Mouse (Mus musculus) T-helper 17 cell (primary cell): ENCODE data around the gene Scai.

Source experiments
- in situ Hi-C, 2 experiments: fragments of 300-600 bp; cut with MboI, MseI; formaldehyde crosslinking; loops; 1 replicate in 1 of 2; 2 replicates in 1 of 2; pipeline ENCODE4 v1.15.1; 2025; ENCODE audit warnings: high pct_unique_total_duplicates in 2 of 2

Scai gene

GRCm38 (mm10) chr2:39190561-39191056, at the start of gene Scai:
Gene Scai, minus strand, starts transcription at chr2:39190734.
- in situ Hi-C loops: no loop called here

DNA sequence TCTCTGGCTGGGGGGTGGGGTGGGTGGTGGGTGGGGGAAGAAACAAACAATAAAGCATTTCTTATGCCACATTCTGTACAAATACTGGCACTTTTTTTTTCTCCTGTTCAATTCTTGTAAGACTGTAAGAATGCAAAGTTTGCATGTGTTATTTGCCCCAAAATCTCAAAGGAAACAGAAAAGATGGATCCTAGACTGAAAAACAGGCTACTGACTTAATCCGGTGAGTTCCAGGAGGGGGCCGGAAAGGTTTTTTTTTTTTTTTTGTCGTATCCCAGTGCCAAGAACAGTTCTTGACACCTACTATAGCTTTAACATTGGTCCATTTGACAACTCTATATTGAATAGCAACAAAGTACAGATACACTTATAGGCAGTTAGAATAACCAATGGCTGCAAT, 36.2 kb upstream of the Scai start:
- in situ Hi-C loops: loop anchor here in 1 of 2 experiments (10.0 kb wide), 1 partner anchor 1782 kb away; the partner anchor contains the start of genes Rabgap1, Zbtb26 and Zbtb6

DNA sequence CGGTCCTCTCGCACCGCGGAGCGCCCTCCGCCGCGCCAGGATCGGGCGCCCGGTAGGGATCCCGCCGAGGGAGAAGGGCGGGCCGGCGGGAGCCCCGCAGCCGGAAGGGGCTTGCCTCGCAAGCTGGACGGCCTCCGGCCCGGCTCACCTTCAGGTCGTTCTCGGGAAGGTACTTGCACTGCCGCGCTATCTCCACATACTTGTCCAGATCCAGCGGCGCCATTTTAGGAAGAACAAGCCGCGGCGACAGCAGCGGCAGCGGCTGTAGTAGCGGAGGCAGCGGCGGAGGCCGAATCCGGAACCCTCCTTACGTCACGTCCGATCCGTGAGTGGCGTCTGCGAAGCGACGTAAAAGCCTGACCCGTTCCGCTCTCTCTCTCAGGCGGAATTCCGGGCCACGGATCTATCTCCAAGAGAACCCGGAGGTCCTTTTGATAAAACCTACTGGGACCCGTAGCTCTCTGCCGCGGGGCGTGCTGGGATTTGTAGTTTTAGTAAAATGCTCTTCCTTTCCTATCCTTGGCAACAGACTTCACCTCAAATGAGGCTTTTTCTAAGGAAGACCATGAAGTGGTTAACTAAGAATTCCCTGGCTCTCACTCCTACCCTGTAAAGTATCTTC, 35.6 kb upstream of the Scai start, which contains the start of gene Ppp6c:
TSS of gene Ppp6c (minus strand) at position 433 of the 622 bp plus-strand sequence.
- in situ Hi-C loops: loop anchor here in 1 of 2 experiments (10.0 kb wide), 1 partner anchor 1781 kb away; the partner anchor contains the start of genes Rabgap1, Zbtb26 and Zbtb6

DNA sequence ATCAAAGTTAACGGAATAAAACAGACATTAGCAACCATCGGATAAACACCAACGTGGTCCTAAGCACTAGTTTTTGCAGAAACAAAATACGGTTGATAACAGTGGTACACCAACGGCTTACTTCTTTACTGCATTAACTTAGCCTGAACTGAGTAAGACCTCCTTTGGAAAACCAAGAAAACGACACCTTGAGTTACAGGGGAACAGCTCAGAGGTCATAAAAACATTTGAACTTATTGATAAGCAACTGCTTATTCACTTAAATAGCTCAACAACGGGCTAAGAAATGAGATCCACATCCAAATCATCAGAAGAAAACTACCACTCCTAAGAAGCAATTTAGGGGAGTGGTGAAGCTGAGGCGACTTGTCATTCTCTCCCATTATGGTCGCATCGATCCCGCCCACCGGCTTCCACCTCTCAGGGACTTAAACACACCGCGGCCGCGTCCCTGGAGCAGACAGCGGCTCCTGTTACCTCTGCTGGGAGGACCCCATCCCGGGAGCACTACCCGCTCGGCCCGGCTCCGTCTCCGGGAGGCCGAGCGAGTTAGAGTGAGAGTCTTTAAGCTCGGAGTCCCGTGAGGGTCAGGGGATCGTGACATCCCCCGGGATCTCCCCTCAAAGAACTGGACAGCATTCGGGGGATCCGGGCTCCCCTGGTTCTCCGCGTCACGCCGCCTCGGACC, 34.9 kb upstream of the Scai start:
- in situ Hi-C loops: loop anchor here in 1 of 2 experiments (10.0 kb wide), 1 partner anchor 1781 kb away; the partner anchor contains the start of genes Rabgap1, Zbtb26 and Zbtb6

DNA sequence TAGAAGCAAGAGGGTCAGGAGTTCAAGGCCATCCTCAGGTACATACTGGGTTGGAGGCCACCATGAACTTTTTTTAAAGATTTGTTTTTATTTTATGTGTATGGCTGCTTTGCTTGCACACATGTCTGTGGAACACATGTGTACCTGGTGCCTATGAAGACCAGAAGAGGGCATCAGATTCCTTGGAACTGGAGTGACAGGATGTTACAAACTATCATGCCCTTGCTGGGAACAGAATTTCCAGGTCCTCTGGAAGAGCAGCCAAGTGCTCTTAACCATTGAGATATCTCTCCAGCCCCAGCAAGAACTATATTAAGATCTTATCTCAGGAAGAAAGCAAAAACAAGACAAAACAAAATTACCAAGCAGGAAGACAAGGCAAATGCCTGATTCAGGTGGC, 34.1 kb upstream of the Scai start:
- in situ Hi-C loops: loop anchor here in 1 of 2 experiments (10.0 to 25.0 kb wide), 2 partner anchors 1780 to 1862 kb away; partner anchors contain the start of genes Pdcl, Rabgap1, Zbtb26 and Zbtb6

GRCm38 (mm10) chr2:39220010-39220409, 29.5 kb upstream of the Scai start:
- in situ Hi-C loops: loop anchor here in 1 of 2 experiments (10.0 to 25.0 kb wide), 2 partner anchors 1775 to 1858 kb away; partner anchors contain the start of genes Pdcl, Rabgap1, Zbtb26 and Zbtb6

DNA sequence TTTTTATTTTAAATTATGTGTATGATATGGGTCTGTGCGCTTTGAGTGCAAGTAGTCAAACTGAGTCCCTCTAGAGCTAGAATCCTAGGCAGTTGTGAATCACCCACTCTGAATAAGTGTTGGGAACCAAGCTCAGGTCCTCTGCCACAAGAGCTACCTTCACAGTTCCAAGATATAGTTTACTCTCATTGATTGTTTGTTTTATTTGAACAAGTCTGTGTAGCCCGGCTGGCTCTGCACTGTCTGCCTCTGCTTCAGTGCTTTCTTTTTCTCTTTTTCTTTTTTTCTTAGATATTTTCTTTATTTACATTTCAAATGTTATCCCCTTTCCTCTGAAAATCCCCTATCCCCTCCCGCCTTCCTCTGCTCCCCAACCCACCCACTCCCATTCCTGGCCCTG, 28.5 kb upstream of the Scai start:
- in situ Hi-C loops: loop anchor here in 1 of 2 experiments (25.0 kb wide), 1 partner anchor 1857 kb away; the partner anchor contains the start of gene Pdcl

DNA sequence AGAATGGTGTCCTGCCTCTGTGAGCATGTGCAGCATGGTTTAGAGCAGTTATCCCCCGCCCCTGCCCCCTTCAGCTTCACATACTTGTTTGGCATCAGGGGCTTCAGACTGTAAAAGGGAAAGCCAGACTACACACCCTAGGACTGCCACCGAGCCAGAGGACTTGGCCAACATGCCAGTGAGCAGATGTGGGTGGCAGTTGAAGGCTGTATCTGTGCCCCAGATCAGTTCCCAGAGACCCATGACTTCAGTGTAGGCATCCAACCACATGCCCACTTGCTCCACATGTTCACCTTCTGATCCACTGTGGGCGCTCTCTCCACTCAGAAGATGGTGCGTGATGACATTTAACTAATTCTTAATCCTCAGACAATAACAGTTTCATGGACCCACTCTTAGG, 26.6 kb upstream of the Scai start:
- in situ Hi-C loops: loop anchor here in 1 of 2 experiments (25.0 kb wide), 1 partner anchor 1855 kb away; the partner anchor contains the start of gene Pdcl

DNA sequence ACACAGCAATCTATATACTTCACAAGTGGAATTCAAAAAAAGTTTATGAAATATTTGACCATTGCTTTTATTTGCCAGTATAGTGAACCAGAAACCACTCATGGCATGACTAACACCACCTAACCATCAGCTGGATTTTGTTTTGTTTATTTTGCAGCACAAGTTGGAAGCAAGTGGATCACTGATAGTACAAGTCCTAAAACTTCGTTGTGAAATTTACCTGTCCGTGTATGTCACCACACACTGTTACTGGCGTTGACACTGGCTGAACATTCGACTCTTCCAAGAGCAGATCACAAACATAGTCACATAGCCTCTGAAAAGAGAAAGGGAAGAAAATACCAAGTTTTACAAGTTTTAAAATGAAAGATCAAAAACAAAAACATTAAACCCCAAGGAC, 20.2 kb upstream of the Scai start:
- in situ Hi-C loops: loop anchor here in 1 of 2 experiments (25.0 kb wide), 1 partner anchor 1848 kb away; the partner anchor contains the start of gene Pdcl

- in situ Hi-C loops: loop anchor here in 1 of 2 experiments (25.0 kb wide), 1 partner anchor 1841 kb away; the partner anchor contains the start of gene Pdcl
These were observed 12.8 kb upstream of the Scai start for GRCm38 (mm10) chr2:39203359-39203758.

GRCm38 (mm10) chr2:39194809-39195208, 4.3 kb upstream of the Scai start:
- in situ Hi-C loops: no loop called here

- in situ Hi-C loops: no loop called here
These were observed 473 bp downstream of the Scai start for GRCm38 (mm10) chr2:39189961-39190560.

DNA sequence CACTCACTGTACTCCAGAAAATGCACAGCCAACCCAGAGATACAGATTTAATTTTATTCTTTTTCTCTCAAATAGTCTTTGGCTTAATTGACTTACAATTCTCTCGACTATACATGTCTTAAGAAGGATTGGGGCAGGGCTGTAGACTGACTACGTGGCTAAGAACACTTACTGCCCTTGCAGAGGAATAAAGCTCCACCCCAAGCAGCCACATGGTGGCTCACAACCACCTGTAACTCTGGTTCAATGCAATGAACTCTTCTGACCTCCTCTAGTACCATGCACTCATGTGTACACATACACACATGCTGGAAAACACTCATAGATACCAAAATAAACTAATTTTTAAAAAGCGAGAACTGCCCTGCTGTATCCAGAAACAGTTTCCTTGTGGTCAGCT, 4.6 kb downstream of the Scai start:
- in situ Hi-C loops: no loop called here

DNA sequence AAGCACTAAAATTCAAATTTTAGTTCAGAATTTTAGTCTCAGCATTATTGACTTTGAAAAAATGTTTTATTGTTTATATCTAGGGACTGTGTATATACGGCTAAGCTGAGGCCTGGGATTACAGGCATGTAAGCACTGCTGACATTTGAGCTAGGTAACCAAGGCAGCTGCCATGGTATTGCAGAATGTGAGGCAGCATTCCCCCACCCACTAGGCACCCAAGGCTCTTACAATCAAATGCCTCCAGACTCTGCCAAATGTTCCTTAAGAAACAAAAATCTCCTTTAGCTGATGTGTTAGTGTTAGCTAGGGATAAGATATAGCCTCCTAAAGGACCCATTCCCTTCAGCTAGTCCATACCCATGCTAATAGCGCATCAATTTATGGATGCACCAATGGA, 6.9 kb downstream of the Scai start:
- in situ Hi-C loops: no loop called here

DNA sequence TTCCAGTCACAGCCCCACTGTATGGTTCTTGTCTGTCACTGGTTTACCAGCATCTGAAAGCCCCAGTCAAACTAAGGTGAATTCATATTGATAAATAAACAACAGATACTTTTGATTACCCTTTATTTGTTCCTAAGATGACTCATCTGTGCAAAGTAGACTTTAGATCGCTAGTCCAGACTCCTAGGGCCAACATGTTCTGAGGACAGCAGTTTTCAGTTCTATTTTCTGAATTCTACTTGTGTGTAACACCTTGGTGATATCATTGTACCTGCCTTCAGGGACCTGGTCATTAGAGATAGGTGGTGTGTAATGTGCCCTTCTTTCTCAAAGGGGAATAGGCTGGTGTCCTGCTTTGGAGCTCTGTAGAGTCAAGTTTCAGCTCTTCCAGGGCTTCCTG, 29.5 kb downstream of the Scai start:
- in situ Hi-C loops: no loop called here

DNA sequence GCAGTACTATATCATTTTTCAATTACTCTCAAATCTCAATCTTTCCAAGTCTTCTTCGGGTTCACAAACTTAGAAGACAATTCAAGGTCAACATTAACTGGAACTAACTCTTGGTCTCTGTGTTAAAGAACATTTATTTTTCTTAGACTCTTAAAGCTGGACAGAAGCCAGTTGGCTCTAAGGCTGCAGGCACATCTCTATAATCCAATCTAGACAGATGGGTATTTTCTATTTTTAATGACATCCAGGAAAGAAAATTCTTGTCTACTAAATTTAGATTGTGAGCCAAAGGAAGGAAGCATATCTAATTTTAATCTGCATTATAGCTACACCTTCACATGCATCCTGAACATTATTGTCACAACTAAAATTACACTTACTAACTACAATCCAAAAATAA, 32.6 kb downstream of the Scai start:
- in situ Hi-C loops: no loop called here

GRCm38 (mm10) chr2:39156821-39157220, 33.7 kb downstream of the Scai start:
- in situ Hi-C loops: no loop called here

DNA sequence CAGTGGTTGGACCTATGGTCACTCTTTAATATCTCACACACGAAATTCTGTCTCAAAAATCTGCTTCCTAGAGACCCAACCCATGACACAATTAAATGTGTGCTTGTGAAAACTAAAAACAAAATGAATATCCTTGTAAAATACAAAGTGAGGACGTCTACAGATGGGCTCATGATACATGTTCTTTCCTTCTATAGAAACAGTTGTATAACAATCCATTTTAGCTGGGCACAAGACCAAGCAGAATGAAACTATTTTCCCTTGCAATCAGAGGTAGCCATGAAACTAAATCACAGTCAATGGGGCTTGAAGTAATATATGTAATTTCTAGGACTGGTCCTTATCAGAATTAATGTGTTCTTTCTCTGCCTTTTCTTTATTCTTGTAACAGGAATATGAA, 39.6 kb downstream of the Scai start:
- in situ Hi-C loops: no loop called here

- in situ Hi-C loops: no loop called here
These were observed 42.5 kb downstream of the Scai start for GRCm38 (mm10) chr2:39148075-39148474.

DNA sequence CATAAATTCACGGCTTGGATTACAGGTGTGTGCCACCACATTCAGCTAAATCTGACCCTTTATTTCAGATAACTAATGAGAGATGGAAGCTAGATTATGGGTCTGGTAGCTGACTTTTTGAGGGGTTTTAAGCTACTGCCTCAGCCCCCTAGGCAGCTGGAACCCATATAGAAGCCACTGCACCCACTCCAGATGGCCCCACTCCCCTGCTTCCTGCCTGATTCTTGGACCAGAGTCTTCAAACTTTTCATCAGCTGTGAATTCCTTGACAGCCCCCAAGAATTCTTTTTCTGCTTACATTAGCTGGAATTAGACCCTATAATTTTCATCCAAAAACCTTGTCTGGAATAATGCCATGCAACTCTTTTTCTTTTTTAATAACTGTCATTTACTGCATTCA, 44.1 kb downstream of the Scai start:
- in situ Hi-C loops: no loop called here

DNA sequence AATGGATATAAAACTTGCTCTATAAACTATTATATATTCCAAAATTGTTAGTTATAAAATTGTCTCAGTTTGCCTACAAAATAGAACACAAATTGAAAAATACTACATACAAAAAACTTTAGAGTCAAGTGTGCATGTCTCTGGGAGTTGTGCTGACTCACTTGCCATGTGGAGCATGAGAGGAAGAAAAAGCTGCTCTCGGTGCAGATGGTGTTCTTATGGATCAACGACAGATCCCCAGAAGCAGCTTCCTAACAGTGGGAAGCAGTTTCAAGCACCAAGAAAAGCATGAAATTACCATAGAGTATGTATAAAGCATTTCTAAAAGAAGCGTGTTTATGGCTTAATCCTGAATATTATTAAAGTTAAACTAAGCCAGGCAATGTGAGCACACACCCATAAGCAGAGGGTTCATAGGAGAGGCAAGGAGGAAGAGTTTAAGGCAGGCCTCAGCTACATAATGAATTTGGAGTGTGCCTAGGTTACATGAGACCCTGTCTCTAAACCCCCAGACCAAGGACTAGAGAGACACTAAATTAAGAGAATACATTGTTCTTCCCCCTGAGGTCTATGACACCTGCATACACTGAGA, 48.1 kb downstream of the Scai start:
- in situ Hi-C loops: no loop called here
